Mouse (Mus musculus) lung, embryonic 14.5 days (tissue): ENCODE measurements at regions not wholly inside any gene's neighbourhood (a gene's known extent, or its start where the extent isn't known, plus 50 kb on each side); places are given as distances from the start of the nearest gene placed in this dataset.
"Not testable (repeated sequence)": the region's sequence is repeated elsewhere in the genome, so short reads cannot be mapped to it uniquely, and the experiment has no call there.

Experiments
- ATAC-seq: fragments of 200-750 bp; cut with Nextera tagmentation; 2 replicates; pipeline ENCODE4 v1.8.0; 2017; ENCODE audit warnings: mild to moderate bottlenecking, moderate TSS enrichment, moderate library complexity; ENCODE audit not compliant: insufficient read depth
- DNase-seq: peaks from one replicate; pipeline ENCODE4 v3.0.0-alpha.2; 2015
- H3K27ac ChIP-seq: fragments of 300-500 bp; sonication (generic); 2 replicates; pipeline ENCODE4 v1.5.1; 2014; ENCODE audit warnings: low read depth, mild to moderate bottlenecking, moderate library complexity
- H3K27me3 ChIP-seq: fragments of 300-500 bp; sonication (generic); 2 replicates; pipeline ENCODE4 v1.6.1; 2014; ENCODE audit warnings: low read length, control low read depth; ENCODE audit not compliant: insufficient read depth
- H3K36me3 ChIP-seq: fragments of 300-500 bp; sonication (generic); 2 replicates; pipeline ENCODE4 v1.6.1; 2014; ENCODE audit warnings: control low read depth; ENCODE audit not compliant: insufficient read depth
- H3K4me1 ChIP-seq: fragments of 300-500 bp; sonication (generic); 2 replicates; pipeline ENCODE4 v1.6.1; 2014; ENCODE audit warnings: antibody characterized with exemption, control low read depth; ENCODE audit not compliant: insufficient read depth
- H3K4me2 ChIP-seq: fragments of 300-500 bp; sonication (generic); 2 replicates; pipeline ENCODE4 v1.6.1; 2014; ENCODE audit warnings: mild to moderate bottlenecking
- H3K4me3 ChIP-seq: fragments of 300-500 bp; sonication (generic); 2 replicates; pipeline ENCODE4 v1.5.1; 2014; ENCODE audit warnings: low read depth, low read length
- H3K9ac ChIP-seq: fragments of 300-500 bp; sonication (generic); 2 replicates; pipeline ENCODE4 v1.6.1; 2014
- H3K9me3 ChIP-seq: fragments of 300-500 bp; sonication (generic); 2 replicates; pipeline ENCODE4 v1.6.1; 2016; ENCODE audit warnings: low read depth, low read length, control low read depth
- CTCF ChIP-seq: IDR thresholded peaks from 2 replicates; pipeline ENCODE4 v1.5.1; 2016; ENCODE audit warnings: antibody characterized with exemption, low read depth
- WGBS: fragments of 180-500 bp; shearing (Covaris S2); extraction: QIAGEN DNeasy Blood & Tissue Kit; methylation state at CpG from one replicate; pipeline ENCODE4 v1.1.7; 2014; 5-methylcytosine and 5-hydroxymethylcytosine counted together

DNA sequence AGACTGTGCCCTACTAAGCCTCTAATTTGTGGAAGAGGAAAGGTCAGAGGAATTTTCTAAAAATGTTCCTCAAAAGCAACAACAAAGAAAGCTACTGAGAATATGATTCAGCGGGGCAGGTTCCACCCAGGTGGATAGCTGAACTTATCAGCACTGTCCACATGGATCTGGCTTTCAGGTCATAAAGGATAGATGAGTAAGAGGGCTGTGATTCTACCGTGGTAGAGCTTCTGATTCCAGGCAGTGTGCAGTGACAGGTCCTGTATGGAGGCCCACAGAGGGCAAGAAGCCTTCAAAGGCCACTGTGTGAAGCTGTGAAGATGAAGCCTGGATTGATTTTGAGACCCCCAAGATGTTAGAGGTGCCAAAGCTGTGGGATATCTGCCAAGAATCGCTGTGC is 51.8 kb downstream of the Teddm3 start:
- not testable (repeated sequence) for H3K4me3 ChIP-seq, DNase-seq, H3K27ac ChIP-seq, H3K9ac ChIP-seq, ATAC-seq, H3K9me3 ChIP-seq, H3K36me3 ChIP-seq, H3K27me3 ChIP-seq, H3K4me2 ChIP-seq, H3K4me1 ChIP-seq
- 75% methylated on average over 3 of the region's 3 CpGs for whole genome bisulfite sequencing

DNA sequence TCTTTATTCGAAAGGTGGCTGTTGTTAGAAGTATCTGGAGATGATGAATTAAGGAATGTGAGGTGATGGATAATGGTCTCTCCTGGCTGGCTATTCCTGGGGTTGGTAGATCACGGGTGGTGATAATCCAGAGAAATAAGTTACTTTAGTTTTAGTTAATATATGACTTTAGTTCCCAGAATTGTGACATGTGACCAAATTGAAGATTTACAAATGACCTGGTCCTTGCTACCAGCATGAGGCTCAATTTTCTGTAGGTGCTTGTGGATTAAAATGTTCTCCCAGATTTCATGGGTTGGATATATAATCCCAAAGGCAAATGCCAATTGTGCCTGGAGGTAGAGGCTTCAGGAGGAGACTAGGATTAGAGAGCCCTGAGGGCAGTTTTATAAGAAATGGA is 53.7 kb downstream of the Teddm3 start:
- H3K4me2 ChIP-seq, H3K9ac ChIP-seq, H3K27me3 ChIP-seq, DNase-seq, H3K36me3 ChIP-seq, H3K4me3 ChIP-seq, H3K27ac ChIP-seq, H3K4me1 ChIP-seq, H3K9me3 ChIP-seq, ATAC-seq: not testable (repeated sequence)
- WGBS, result 69% methylated on average over 2 of the region's 2 CpGs

DNA sequence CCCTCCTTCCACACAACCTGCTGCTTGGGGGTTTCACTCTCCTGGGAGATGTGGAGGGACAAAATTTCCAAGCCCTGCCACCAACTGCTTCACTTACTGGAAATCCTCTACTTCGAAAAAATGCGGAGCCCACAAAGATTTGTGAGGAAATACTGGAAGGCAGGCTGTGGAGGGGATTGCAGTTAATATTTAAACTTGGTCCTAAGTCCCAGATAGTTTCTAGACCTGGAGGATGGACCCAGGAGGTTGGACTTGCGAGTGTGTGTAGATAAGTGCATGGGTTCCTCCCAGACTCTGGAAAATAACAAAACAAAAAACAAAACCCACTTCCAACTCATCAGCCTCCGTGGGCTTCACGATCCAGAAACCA is 79.0 kb downstream of the Teddm3 start:
- no peaks in the 10 kb centered on the region for H3K4me1 ChIP-seq
- H3K4me3 ChIP-seq, result no peak overlapping the region
- H3K27me3 ChIP-seq, result no peaks in the 10 kb centered on the region
- no peaks in the 10 kb centered on the region for H3K9me3 ChIP-seq
- ATAC-seq (no peak), DNase-seq (no peak)
- H3K27ac ChIP-seq, result no peak overlapping the region
- TF ChIP-seq CTCF, result no peak
- no peak overlapping the region for H3K9ac ChIP-seq
- H3K36me3 ChIP-seq, result no peaks in the 10 kb centered on the region
- 49% methylated on average over 5 of the region's 5 CpGs for whole genome bisulfite sequencing
- H3K4me2 ChIP-seq, result no peak overlapping the region

DNA sequence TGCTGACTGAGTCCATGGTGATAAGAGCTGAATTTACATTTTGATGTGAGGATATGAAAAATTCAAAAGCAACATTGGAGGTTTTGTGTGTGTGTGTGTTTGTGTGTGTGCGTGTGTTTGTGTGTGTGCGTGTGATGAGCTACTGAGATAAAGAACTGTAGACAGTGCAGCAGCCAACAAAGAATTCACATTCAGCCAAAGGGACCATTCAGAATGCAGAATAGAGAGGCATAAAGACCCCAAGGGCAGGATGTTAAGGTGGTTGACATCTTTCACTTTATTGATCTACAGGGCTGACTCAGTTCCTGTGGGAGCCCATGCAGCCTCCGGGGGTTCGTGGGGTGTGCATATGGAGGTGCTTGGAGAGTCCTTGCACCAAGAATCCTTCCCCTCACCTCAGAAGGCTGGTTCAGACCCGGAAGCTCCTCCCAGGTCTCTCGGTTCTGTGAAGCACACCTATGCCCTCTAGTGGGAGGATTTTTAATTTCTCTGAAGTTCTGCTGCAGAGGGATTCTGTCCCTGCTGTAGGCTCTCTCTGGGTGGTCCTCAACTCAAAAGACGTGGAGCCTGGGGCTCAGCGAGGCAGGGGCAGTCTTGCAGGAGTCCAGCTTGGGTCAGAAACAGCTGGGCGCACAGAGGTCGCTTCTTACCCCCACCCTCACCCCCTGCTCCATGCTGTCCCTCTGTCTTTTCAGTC is 79.6 kb downstream of the Teddm3 start:
- H3K4me2 ChIP-seq, result not testable (repeated sequence)

DNA sequence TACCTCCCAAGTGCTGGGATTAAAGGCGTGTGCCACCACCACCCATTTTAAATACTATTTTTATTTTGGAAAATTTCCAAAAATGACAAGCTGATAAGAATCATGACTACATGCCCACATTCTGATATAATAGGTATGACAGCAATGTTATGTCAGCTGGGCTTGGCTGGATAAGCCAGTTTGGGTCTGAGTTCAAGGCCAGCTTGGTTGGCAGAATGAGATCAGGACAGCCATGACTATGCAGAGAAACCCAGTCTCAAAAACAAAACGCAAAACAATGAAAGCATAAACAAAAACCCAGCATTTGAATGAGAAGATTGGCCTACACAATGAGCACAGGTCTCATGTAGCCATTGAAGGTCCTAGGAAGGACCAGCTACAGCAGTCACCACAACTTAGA is 93.6 kb downstream of the Teddm3 start:
- no peaks in the 10 kb centered on the region for H3K27me3 ChIP-seq
- no peak overlapping the region for H3K9ac ChIP-seq
- H3K36me3 ChIP-seq, result no peaks in the 10 kb centered on the region
- H3K4me1 ChIP-seq, result no peaks in the 10 kb centered on the region
- no peak for TF ChIP-seq CTCF
- no peak overlapping the region for H3K4me2 ChIP-seq
- no peaks in the 10 kb centered on the region; the same call in 1 of the 2 replicates for H3K9me3 ChIP-seq
- H3K4me3 ChIP-seq, result no peak overlapping the region
- ATAC-seq (no peak), DNase-seq (no peak)
- no peak overlapping the region for H3K27ac ChIP-seq
- 68% methylated on average over 2 of the region's 2 CpGs for WGBS

More for the DNA sequence above, 79.6 kb downstream of the Teddm3 start:
- H3K9me3 ChIP-seq, H3K4me1 ChIP-seq, DNase-seq, H3K4me3 ChIP-seq, H3K9ac ChIP-seq, H3K27me3 ChIP-seq, H3K36me3 ChIP-seq, H3K27ac ChIP-seq: not testable (repeated sequence)
- ATAC-seq, result peak; percentile 80
- peak; percentile 23; the same call in 1 of the 2 replicates for TF ChIP-seq CTCF
- WGBS, result 28% methylated on average over 8 of the region's 10 CpGs

DNA sequence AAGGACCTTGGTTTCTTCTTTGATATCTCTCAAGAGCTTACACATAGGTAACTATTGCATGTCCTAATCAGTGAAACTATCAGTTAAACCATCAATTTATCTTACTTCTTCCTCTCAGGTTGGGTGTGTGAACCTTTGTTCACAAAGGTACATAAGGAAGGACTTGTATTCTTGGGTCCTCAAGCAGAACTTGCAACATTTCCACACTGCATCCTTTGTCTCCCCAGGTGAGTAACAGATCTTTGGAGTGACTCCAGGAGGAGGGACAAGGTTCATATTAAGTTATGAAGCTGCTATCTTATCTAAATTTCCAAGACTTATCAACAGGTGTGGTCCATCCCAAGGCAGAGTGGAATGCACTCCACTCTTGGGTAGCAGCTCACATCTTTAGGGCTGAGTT is 99.0 kb downstream of the Teddm3 start:
- H3K9ac ChIP-seq, result no peak overlapping the region
- no peak for ATAC-seq
- DNase-seq, result no peak
- H3K4me1 ChIP-seq, result no peaks in the 10 kb centered on the region
- H3K27me3 ChIP-seq, result no peaks in the 10 kb centered on the region
- no peak overlapping the region for H3K4me3 ChIP-seq
- H3K27ac ChIP-seq, result no peak overlapping the region
- TF ChIP-seq CTCF, result no peak
- no peak overlapping the region for H3K4me2 ChIP-seq
- H3K9me3 ChIP-seq, result no peaks in the 10 kb centered on the region; the same call in 1 of the 2 replicates
- H3K36me3 ChIP-seq, result no peaks in the 10 kb centered on the region

DNA sequence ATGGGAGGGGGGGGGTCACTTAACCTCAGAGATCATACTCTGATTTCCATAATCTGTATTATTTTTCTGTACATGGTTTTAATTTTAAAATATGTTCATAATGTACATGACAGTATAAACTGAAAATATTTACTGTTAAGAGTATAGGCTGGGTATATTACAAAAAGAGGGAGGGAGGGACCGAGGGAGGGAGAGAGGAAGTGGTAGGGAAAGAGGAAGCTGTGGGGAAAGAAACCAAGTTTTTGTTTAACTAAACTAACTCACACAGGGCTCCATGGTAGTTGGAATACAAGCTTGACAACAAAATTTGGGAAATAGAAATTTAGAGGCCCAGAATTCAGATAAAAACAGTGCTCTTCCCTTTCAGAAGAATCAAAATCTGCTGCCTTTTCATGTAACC is 131.7 kb downstream of the Teddm3 start:
- not testable (repeated sequence) for ATAC-seq, H3K27me3 ChIP-seq
- WGBS, result 80% methylated on average over 1 of the region's 1 CpGs

DNA sequence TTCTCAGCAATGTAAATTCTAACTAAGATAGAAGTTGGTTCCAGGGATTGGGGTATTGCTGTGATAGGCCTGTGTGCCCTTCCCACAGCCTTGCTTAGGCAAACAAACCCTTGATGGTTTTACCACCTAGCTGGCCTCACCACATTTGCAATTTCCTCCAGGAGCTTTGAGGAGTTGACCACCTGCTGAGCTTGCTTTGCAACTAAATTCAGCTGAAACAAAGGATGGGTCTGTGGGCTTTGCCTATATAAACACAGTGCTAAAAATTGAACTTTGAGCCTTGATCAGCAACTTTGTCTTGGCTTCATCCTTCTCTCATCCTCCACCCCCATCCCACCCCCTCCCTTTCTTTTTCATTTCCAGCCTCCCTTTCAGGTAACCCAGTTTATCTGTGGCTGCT is 148.9 kb downstream of the Teddm3 start:
- H3K4me3 ChIP-seq, result no peak overlapping the region
- H3K4me2 ChIP-seq, result no peak overlapping the region
- H3K36me3 ChIP-seq, result no peaks in the 10 kb centered on the region
- no peak for ATAC-seq
- H3K27me3 ChIP-seq, result no peaks in the 10 kb centered on the region
- no peak for TF ChIP-seq CTCF
- H3K9me3 ChIP-seq, result no peaks in the 10 kb centered on the region
- no peak overlapping the region for H3K27ac ChIP-seq
- DNase-seq, result no peak
- no peak overlapping the region for H3K9ac ChIP-seq
- H3K4me1 ChIP-seq, result no peaks in the 10 kb centered on the region

More for the DNA sequence above, 131.7 kb downstream of the Teddm3 start:
- not testable (repeated sequence) for DNase-seq, H3K9ac ChIP-seq, H3K27ac ChIP-seq, H3K4me2 ChIP-seq, H3K36me3 ChIP-seq, H3K4me3 ChIP-seq, H3K4me1 ChIP-seq, H3K9me3 ChIP-seq
